Mouse (Mus musculus) naive thymus-derived CD4-positive, alpha-beta T cell, adult 2 months (primary cell): ENCODE results near the gene Nktr.

Source experiments
- DNase-seq: peaks from one replicate; pipeline ENCODE4 v3.0.0-alpha.2; 2011; ENCODE audit warnings: low read depth

Gene Nktr

GRCm38 (mm10) chr9:121761091-121761665 is 42.2 kb downstream of the Nktr start:
- DNase-seq, result no peak

- no peak for DNase-seq
Observed at GRCm38 (mm10) chr9:121761787-121762186, 42.8 kb downstream of the Nktr start.

- no peak for DNase-seq
Observed at GRCm38 (mm10) chr9:121762248-121762647, 43.3 kb downstream of the Nktr start.

GRCm38 (mm10) chr9:121762761-121763160 is 43.8 kb downstream of the Nktr start:
- no peak for DNase-seq

- no peak for DNase-seq
Observed at GRCm38 (mm10) chr9:121763716-121764115, 44.7 kb downstream of the Nktr start.

- DNase-seq, result no peak
Observed at GRCm38 (mm10) chr9:121765166-121765855, 46.3 kb downstream of the Nktr start.

GRCm38 (mm10) chr9:121772412-121772811 is 53.4 kb downstream of the Nktr start:
- DNase-seq, result no peak

- no peak for DNase-seq
Observed at GRCm38 (mm10) chr9:121775951-121776350, 57.0 kb downstream of the Nktr start.

GRCm38 (mm10) chr9:121776511-121776910 is 57.5 kb downstream of the Nktr start:
- DNase-seq, result no peak

- no peak for DNase-seq
Observed at GRCm38 (mm10) chr9:121777484-121778065, 58.6 kb downstream of the Nktr start, which contains the start of gene Klhl40. TSS of gene Klhl40 (plus strand) at chr9:121777607.

GRCm38 (mm10) chr9:121778066-121778624 is 59.2 kb downstream of the Nktr start:
- DNase-seq, result no peak

GRCm38 (mm10) chr9:121784801-121785200 is 65.8 kb downstream of the Nktr start:
- no peak for DNase-seq

GRCm38 (mm10) chr9:121785261-121785660 is 66.3 kb downstream of the Nktr start:
- no peak for DNase-seq

GRCm38 (mm10) chr9:121786359-121786758 is 67.4 kb downstream of the Nktr start:
- DNase-seq, result no peak

GRCm38 (mm10) chr9:121791206-121791605 is 72.2 kb downstream of the Nktr start:
- peak; percentile 26 for DNase-seq

GRCm38 (mm10) chr9:121791757-121792521 is 73.0 kb downstream of the Nktr start, which contains the start of gene Hhatl:
TSS of gene Hhatl (minus strand) at chr9:121792507.
- no peak for DNase-seq

GRCm38 (mm10) chr9:121794972-121795539 is 76.1 kb downstream of the Nktr start:
- no peak for DNase-seq

- DNase-seq, result no peak
Observed at GRCm38 (mm10) chr9:121797722-121798121, 78.8 kb downstream of the Nktr start.

- DNase-seq, result no peak
Observed at GRCm38 (mm10) chr9:121798887-121799520, 80.0 kb downstream of the Nktr start.

GRCm38 (mm10) chr9:121802747-121803146 is 83.8 kb downstream of the Nktr start:
- no peak for DNase-seq
